Mouse (Mus musculus) MEL (cell line): ENCODE data around the gene Trpm3. TPM values are rescaled to one million over a fixed set of nuclear protein-coding genes. Genes with fewer than 3 reads are reported as not detected.

ENCODE experiments used
- DNase-seq: peaks from one replicate; pipeline ENCODE4 v3.0.0; 2011; ENCODE audit warnings: low read depth, low spot score
- H3K27ac ChIP-seq: 2 replicates; pipeline ENCODE4 v1.5.1; 2012; ENCODE audit warnings: low read depth, mild to moderate bottlenecking, control low read depth, low read length, moderate library complexity; ENCODE audit not compliant: control insufficient read depth
- H3K27me3 ChIP-seq, 2 experiments: fragments of 150-350 bp in 1 of 2; sonication (generic) in 1 of 2; 2 replicates each; pipeline ENCODE4 v1.6.1; 2012; ENCODE audit warnings: low read length in 2 of 2, mild to moderate bottlenecking in 2 of 2, improper control_type of control experiment in 1 of 2, moderate library complexity in 1 of 2; ENCODE audit not compliant: insufficient read depth in 2 of 2, control insufficient read depth in 1 of 2
- H3K36me3 ChIP-seq, 2 experiments: 2 replicates each; pipeline ENCODE4 v1.6.1; 2012 to 2014; ENCODE audit warnings: low read length in 2 of 2, improper control_type of control experiment in 1 of 2, inconsistent platforms in 1 of 2, mild to moderate bottlenecking in 1 of 2; ENCODE audit not compliant: insufficient read depth in 2 of 2, control insufficient read depth in 1 of 2
- H3K4me1 ChIP-seq, 2 experiments: fragments of 150-350 bp in 1 of 2; sonication (generic) in 1 of 2; 2 replicates each; pipeline ENCODE4 v1.6.1; 2012; ENCODE audit warnings: low read length in 2 of 2, improper control_type of control experiment in 1 of 2, mild to moderate bottlenecking in 1 of 2; ENCODE audit not compliant: insufficient read depth in 2 of 2, control insufficient read depth in 1 of 2
- H3K4me3 ChIP-seq, 2 experiments: fragments of 150-350 bp in 1 of 2; sonication (generic) in 1 of 2; 2 replicates each; pipeline ENCODE4 v1.5.1; 2012; ENCODE audit warnings: low read depth in 2 of 2, low read length in 2 of 2, mild to moderate bottlenecking in 2 of 2, moderate library complexity in 2 of 2, control low read depth in 1 of 2, improper control_type of control experiment in 1 of 2; ENCODE audit not compliant: control insufficient read depth in 1 of 2, insufficient read depth in 1 of 2
- H3K79me2 ChIP-seq: 2 replicates; pipeline ENCODE4 v1.6.1; 2012; ENCODE audit warnings: mild to moderate bottlenecking, low read length, moderate library complexity; ENCODE audit not compliant: control insufficient read depth, poor library complexity, insufficient read depth
- H3K9ac ChIP-seq: 2 replicates; pipeline ENCODE4 v1.6.1; 2012; ENCODE audit warnings: low read depth, mild to moderate bottlenecking, control low read depth, low read length, moderate library complexity; ENCODE audit not compliant: control insufficient read depth, poor library complexity, severe bottlenecking
- H3K9me3 ChIP-seq: fragments of 150-350 bp; sonication (generic); replicated peaks from 2 replicates; pipeline ENCODE4 v1.6.1; 2012; ENCODE audit warnings: mild to moderate bottlenecking, low read length, improper control_type of control experiment, moderate library complexity; ENCODE audit not compliant: insufficient read depth
- BHLHE40 ChIP-seq: IDR thresholded peaks from 2 replicates; pipeline ENCODE4 v1.6.1; 2012; ENCODE audit warnings: low read depth, mild to moderate bottlenecking, inconsistent platforms, low read length, improper control_type of control experiment, borderline replicate concordance
- CHD2 ChIP-seq: IDR thresholded peaks from 2 replicates; pipeline ENCODE4 v1.6.1; 2011; ENCODE audit warnings: low read length, improper control_type of control experiment
- E2F4 ChIP-seq: IDR thresholded peaks from 2 replicates; pipeline ENCODE4 v1.6.1; 2011; ENCODE audit warnings: low read depth, low read length, improper control_type of control experiment, borderline replicate concordance
- ELF1 ChIP-seq: IDR thresholded peaks from 2 replicates; pipeline ENCODE4 v1.6.1; 2014; ENCODE audit warnings: low read depth, mild to moderate bottlenecking, inconsistent platforms, low read length, improper control_type of control experiment, moderate library complexity
- EP300 ChIP-seq, 2 experiments: IDR thresholded peaks; 2 replicates each; pipeline ENCODE4 v1.6.1; 2011; ENCODE audit warnings: improper control_type of control experiment in 2 of 2, low read length in 2 of 2, low read depth in 1 of 2, mild to moderate bottlenecking in 1 of 2
- ETS1 ChIP-seq: IDR thresholded peaks from 2 replicates; pipeline ENCODE4 v1.6.1; 2012; ENCODE audit warnings: low read depth, mild to moderate bottlenecking, inconsistent platforms, low read length, improper control_type of control experiment, moderate library complexity
- GABPA ChIP-seq: IDR thresholded peaks from 2 replicates; pipeline ENCODE4 v1.6.1; 2012; ENCODE audit warnings: low read depth, mild to moderate bottlenecking, inconsistent platforms, low read length, improper control_type of control experiment, moderate library complexity
- GATA1 ChIP-seq: IDR thresholded peaks from 2 replicates; pipeline ENCODE4 v1.6.1; 2011; ENCODE audit warnings: low read depth, low read length, improper control_type of control experiment
- JUND ChIP-seq: IDR thresholded peaks from 2 replicates; pipeline ENCODE4 v1.6.1; 2011; ENCODE audit warnings: low read depth, mild to moderate bottlenecking, improper control_type of control experiment, low read length
- MAFK ChIP-seq: IDR thresholded peaks from 2 replicates; pipeline ENCODE4 v1.6.1; 2011; ENCODE audit warnings: low read depth, mild to moderate bottlenecking, low read length, improper control_type of control experiment, borderline replicate concordance
- MAX ChIP-seq: IDR thresholded peaks from 2 replicates; pipeline ENCODE4 v1.6.1; 2011; ENCODE audit warnings: low read length, improper control_type of control experiment
- MAZ ChIP-seq: IDR thresholded peaks from 2 replicates; pipeline ENCODE4 v1.6.1; 2012; ENCODE audit warnings: low read depth, mild to moderate bottlenecking, inconsistent platforms, low read length, improper control_type of control experiment
- MEF2A ChIP-seq: IDR thresholded peaks from 2 replicates; pipeline ENCODE4 v1.6.1; 2014; ENCODE audit warnings: low read depth, mild to moderate bottlenecking, inconsistent platforms, low read length, improper control_type of control experiment; ENCODE audit not compliant: poor library complexity, insufficient replicate concordance, severe bottlenecking; ENCODE audit errors: extremely low read depth
- MYB ChIP-seq: IDR thresholded peaks from 2 replicates; pipeline ENCODE4 v1.6.1; 2011; ENCODE audit warnings: mild to moderate bottlenecking, low read depth, low read length, improper control_type of control experiment
- MYC ChIP-seq: IDR thresholded peaks from 2 replicates; pipeline ENCODE4 v1.6.1; 2011; ENCODE audit warnings: low read depth, mild to moderate bottlenecking, low read length, improper control_type of control experiment, moderate library complexity
- NELFE ChIP-seq: IDR thresholded peaks from 2 replicates; pipeline ENCODE4 v1.6.1; 2011; ENCODE audit warnings: low read depth, low read length, improper control_type of control experiment
- NRF1 ChIP-seq: IDR thresholded peaks from 2 replicates; pipeline ENCODE4 v1.6.1; 2014; ENCODE audit warnings: low read depth, mild to moderate bottlenecking, inconsistent platforms, low read length, improper control_type of control experiment, moderate library complexity; ENCODE audit not compliant: poor library complexity, insufficient read depth, severe bottlenecking
- POLR2A ChIP-seq, 2 experiments: IDR thresholded peaks; 2 replicates each; pipeline ENCODE4 v1.6.1; 2011 to 2012; ENCODE audit warnings: low read length in 2 of 2, mild to moderate bottlenecking in 2 of 2, control low read depth in 1 of 2, improper control_type of control experiment in 1 of 2, low read depth in 1 of 2, moderate library complexity in 1 of 2; ENCODE audit not compliant: control insufficient read depth in 1 of 2, insufficient read depth in 1 of 2, poor library complexity in 1 of 2
- POLR2AphosphoS2 ChIP-seq: IDR thresholded peaks from 2 replicates; pipeline ENCODE4 v1.6.1; 2011; ENCODE audit warnings: low read length, improper control_type of control experiment
- RCOR1 ChIP-seq: IDR thresholded peaks from 2 replicates; pipeline ENCODE4 v1.6.1; 2012; ENCODE audit warnings: low read depth, mild to moderate bottlenecking, inconsistent platforms, low read length, improper control_type of control experiment
- SIN3A ChIP-seq: IDR thresholded peaks from 2 replicates; pipeline ENCODE4 v1.6.1; 2012; ENCODE audit warnings: low read length, improper control_type of control experiment, inconsistent platforms
- UBTF ChIP-seq: IDR thresholded peaks from 2 replicates; pipeline ENCODE4 v1.6.1; 2012; ENCODE audit warnings: low read depth, mild to moderate bottlenecking, inconsistent platforms, low read length, improper control_type of control experiment, moderate library complexity, borderline replicate concordance; ENCODE audit not compliant: insufficient read depth
- USF2 ChIP-seq, 2 experiments: IDR thresholded peaks; 2 replicates each; pipeline ENCODE4 v1.6.1; 2011 to 2012; ENCODE audit warnings: improper control_type of control experiment in 2 of 2, low read length in 2 of 2, borderline replicate concordance in 1 of 2, inconsistent platforms in 1 of 2, low read depth in 1 of 2, mild to moderate bottlenecking in 1 of 2; ENCODE audit not compliant: insufficient read depth in 1 of 2
- ZC3H11A ChIP-seq: IDR thresholded peaks from 2 replicates; pipeline ENCODE4 v1.6.1; 2012; ENCODE audit warnings: low read depth, mild to moderate bottlenecking, inconsistent platforms, low read length, improper control_type of control experiment
- ZKSCAN1 ChIP-seq: IDR thresholded peaks from 2 replicates; pipeline ENCODE4 v1.6.1; 2012; ENCODE audit warnings: low read depth, mild to moderate bottlenecking, inconsistent platforms, low read length, improper control_type of control experiment, moderate library complexity
- polyA plus RNA-seq, 2 experiments: library from polyadenylated mRNA; stranded (reverse) in 1 of 2; unstranded in 1 of 2; fragments of >175 nt in 1 of 2; fragments of >200 nt in 1 of 2; gene quantifications; 2 replicates each; pipeline versions ENCODE4 v1.2.1 to v1.2.4; 2012; ENCODE audit warnings: low replicate concordance in 2 of 2, low read depth in 1 of 2; ENCODE audit not compliant: insufficient read length in 2 of 2, insufficient read depth in 1 of 2, missing spikeins in 1 of 2
- total RNA-seq: library from RNA; depleted of rRNA; stranded (reverse); fragments of 300-350 nt; gene quantifications from 2 replicates; pipeline ENCODE4 v1.2.3, GENCODE M21; 2012

Gene Trpm3
- total and polyA plus RNA-seq, 3 experiments, result not detected

DNA sequence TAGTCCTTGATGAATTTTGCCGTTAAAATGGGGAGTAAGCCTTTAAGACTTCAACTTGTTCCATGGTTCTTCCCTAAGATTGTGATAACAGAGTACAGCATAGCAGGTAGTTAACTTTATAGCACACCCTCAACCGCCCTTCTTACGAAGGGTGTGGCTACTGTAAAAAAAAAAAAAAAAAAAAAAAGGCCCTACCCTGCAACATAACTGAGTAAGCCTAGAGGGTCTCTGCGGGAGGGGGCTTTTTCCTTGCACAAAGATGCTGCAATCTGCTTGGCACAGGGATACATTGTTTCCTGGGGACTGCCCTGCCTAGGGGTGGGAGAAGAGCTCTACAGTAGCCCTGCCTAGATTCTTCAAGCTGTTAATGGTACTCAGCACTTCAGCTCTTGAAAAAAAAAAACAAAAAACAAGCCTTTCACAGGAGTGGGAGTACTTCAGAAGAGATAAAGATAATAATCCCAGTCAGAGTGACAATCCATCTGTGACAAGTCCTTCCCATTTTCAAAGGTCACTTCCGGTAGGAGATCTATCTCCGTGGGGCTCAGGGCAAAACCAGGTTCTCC lies 903.4 kb downstream of the Trpm3 start:
- no peaks in the 10 kb centered on the region for H3K79me2 ChIP-seq
- DNase-seq, result no peak
- H3K36me3 ChIP-seq, result no peaks in the 10 kb centered on the region
- no peak overlapping the region for H3K4me3 ChIP-seq
- no peak for TF ChIP-seq CHD2
- no peak for TF ChIP-seq SIN3A
- TF ChIP-seq EP300 (IDR thresholded peaks at IDR 0.05; ENCODE audit: low read depth in 1 of 2, low read length in 2 of 2), result no peak
- no peak for TF ChIP-seq ZC3H11A
- TF ChIP-seq MAZ, result no peak
- no peak for TF ChIP-seq GABPA
- no peak for TF ChIP-seq MYB
- TF ChIP-seq MAX, result no peak
- TF ChIP-seq JUND, result no peak
- no peak for TF ChIP-seq MEF2A
- TF ChIP-seq ETS1, result no peak
- no peak for TF ChIP-seq MYC
- TF ChIP-seq POLR2AphosphoS2, result no peak
- TF ChIP-seq UBTF, result no peak
- no peak for TF ChIP-seq E2F4
- H3K4me1 ChIP-seq, result no peaks in the 10 kb centered on the region
- no peaks in the 10 kb centered on the region for H3K27me3 ChIP-seq
- no peak overlapping the region for H3K9ac ChIP-seq
- H3K9me3 ChIP-seq, result no peaks in the 10 kb centered on the region
- no peak overlapping the region for H3K27ac ChIP-seq

DNA sequence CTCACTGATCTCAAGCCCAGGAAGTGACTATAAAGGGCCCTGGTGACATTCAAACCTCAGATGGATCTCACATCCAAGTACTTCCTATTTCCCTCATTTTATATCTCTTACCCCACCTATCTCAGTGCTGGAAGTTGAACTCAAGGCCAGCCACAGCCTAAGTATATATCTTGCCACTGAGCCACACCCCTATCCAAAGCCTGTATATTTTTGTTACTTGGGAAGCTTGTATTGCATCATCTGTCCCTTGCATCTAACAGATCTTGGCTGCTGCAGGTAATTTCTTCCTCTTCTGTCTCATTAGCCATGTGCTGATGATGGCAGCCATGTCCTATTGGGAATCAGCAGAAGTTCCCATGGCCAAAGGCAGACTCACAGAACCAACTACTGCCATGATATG lies 904.9 kb downstream of the Trpm3 start:
- no peaks in the 10 kb centered on the region for H3K79me2 ChIP-seq
- H3K9ac ChIP-seq, result no peak overlapping the region
- H3K9me3 ChIP-seq, result no peaks in the 10 kb centered on the region
- no peaks in the 10 kb centered on the region for H3K27me3 ChIP-seq
- no peak overlapping the region for H3K4me3 ChIP-seq
- no peak overlapping the region for H3K27ac ChIP-seq
- H3K4me1 ChIP-seq, result no peaks in the 10 kb centered on the region
- no peaks in the 10 kb centered on the region for H3K36me3 ChIP-seq
- DNase-seq, result no peak
- TF ChIP-seq USF2 (IDR thresholded peaks at IDR 0.05; ENCODE audit: borderline replicate concordance in 1 of 2, insufficient read depth in 1 of 2, low read depth in 1 of 2, low read length in 2 of 2) (no peak), ELF1 (no peak), ETS1 (no peak), MAFK (no peak), ZKSCAN1 (no peak), BHLHE40 (no peak), MAZ (no peak), NELFE (no peak), POLR2A (IDR thresholded peaks at IDR 0.05; ENCODE audit: control insufficient read depth in 1 of 2, insufficient read depth in 1 of 2, low read depth in 1 of 2, low read length in 2 of 2, poor library complexity in 1 of 2) (no peak), CHD2 (no peak), UBTF (no peak), NRF1 (no peak), GATA1 (no peak), ZC3H11A (no peak), GABPA (no peak), MYB (no peak), MEF2A (no peak), E2F4 (no peak), RCOR1 (no peak)
- TF ChIP-seq, all 39 proteins: peak for 0
